Mouse (Mus musculus): ENCODE results near the gene Rsf1. TPM values are rescaled to one million over a fixed set of nuclear protein-coding genes. Genes with fewer than 3 reads are reported as not detected.

Gene Rsf1
- total RNA-seq, 2 experiments from 2014 or later: 17.4 to 18.6 TPM

- intact Hi-C loops (cut with DNase I): no loop called here
- no peak for DNase-seq
Observed at GRCm38 (mm10) chr7:97622676-97623075, 43.0 kb downstream of the Rsf1 start.

GRCm38 (mm10) chr7:97623402-97623801 is 43.7 kb downstream of the Rsf1 start:
- no peak for DNase-seq
- intact Hi-C loops (cut with DNase I): no loop called here

GRCm38 (mm10) chr7:97629351-97629750 is 49.7 kb downstream of the Rsf1 start:
- DNase-seq: no peak
- intact Hi-C loops (cut with DNase I): loop anchor here (5.0 kb wide), 1 partner anchor 47 kb away; no protein-coding TSS in a partner anchor

GRCm38 (mm10) chr7:97631290-97631689 is 51.6 kb downstream of the Rsf1 start:
- intact Hi-C loops (cut with DNase I): no loop called here
- no peak for DNase-seq

- DNase-seq: no peak
- intact Hi-C loops (cut with DNase I): no loop called here
Observed at GRCm38 (mm10) chr7:97632897-97633296, 53.2 kb downstream of the Rsf1 start.

- DNase-seq: no peak
- intact Hi-C loops (cut with DNase I): no loop called here
Observed at GRCm38 (mm10) chr7:97645060-97645459, 65.4 kb downstream of the Rsf1 start.

- intact Hi-C loops (cut with DNase I): no loop called here
- DNase-seq: no peak
Observed at GRCm38 (mm10) chr7:97647656-97648055, 68.0 kb downstream of the Rsf1 start.

GRCm38 (mm10) chr7:97650729-97651128 is 71.0 kb downstream of the Rsf1 start:
- DNase-seq: no peak
- intact Hi-C loops (cut with DNase I): loop anchor here (5.0 kb wide), 1 partner anchor 73 kb away; the partner anchor contains the start of genes Aamdc and Rsf1

- DNase-seq: no peak
- intact Hi-C loops (cut with DNase I): no loop called here
Observed at GRCm38 (mm10) chr7:97656144-97656543, 76.5 kb downstream of the Rsf1 start.

GRCm38 (mm10) chr7:97661634-97662033 is 81.9 kb downstream of the Rsf1 start:
- no peak for DNase-seq
- intact Hi-C loops (cut with DNase I): no loop called here

- intact Hi-C loops (cut with DNase I): loop anchor here (5.0 kb wide), 1 partner anchor 102 kb away; the partner anchor contains the start of genes Aamdc and Rsf1
- no peak for DNase-seq
Observed at GRCm38 (mm10) chr7:97679239-97679638, 99.5 kb downstream of the Rsf1 start.

- no peak for DNase-seq
- intact Hi-C loops (cut with DNase I): no loop called here
Observed at GRCm38 (mm10) chr7:97687831-97688230, 108.1 kb downstream of the Rsf1 start.

GRCm38 (mm10) chr7:97695441-97695840 is 115.8 kb downstream of the Rsf1 start:
- intact Hi-C loops (cut with DNase I): loop anchor here (5.0 kb wide), 1 partner anchor 213 kb away; the partner anchor contains the start of gene Ints4
- no peak for DNase-seq

- DNase-seq: peak in 1 of 2 experiments; percentile 15
- intact Hi-C loops (cut with DNase I): loop anchor here (5.0 kb wide), 1 partner anchor 214 kb away; the partner anchor contains the start of gene Ints4
Observed at GRCm38 (mm10) chr7:97696133-97696505, 116.4 kb downstream of the Rsf1 start.

- peak; percentile 89 to 93 for DNase-seq
- intact Hi-C loops (cut with DNase I): loop anchor here (5.0 kb wide), 1 partner anchor 214 kb away; the partner anchor contains the start of gene Ints4
Observed at GRCm38 (mm10) chr7:97696506-97697254, 117.0 kb downstream of the Rsf1 start, which contains the start of gene Clns1a. Clns1a (plus strand) TSS chr7:97696634.

- no peak for DNase-seq
- intact Hi-C loops (cut with DNase I): no loop called here
Observed at GRCm38 (mm10) chr7:97700173-97700572, 120.5 kb downstream of the Rsf1 start.

- intact Hi-C loops (cut with DNase I): no loop called here
- no peak for DNase-seq
Observed at GRCm38 (mm10) chr7:97701106-97701505, 121.4 kb downstream of the Rsf1 start.

- intact Hi-C loops (cut with DNase I): no loop called here
- DNase-seq: no peak
Observed at GRCm38 (mm10) chr7:97707123-97707522, 127.4 kb downstream of the Rsf1 start.

GRCm38 (mm10) chr7:97707809-97708208 is 128.1 kb downstream of the Rsf1 start:
- intact Hi-C loops (cut with DNase I): no loop called here
- no peak for DNase-seq

GRCm38 (mm10) chr7:97709204-97709603 is 129.5 kb downstream of the Rsf1 start:
- intact Hi-C loops (cut with DNase I): no loop called here
- DNase-seq: no peak

- intact Hi-C loops (cut with DNase I): no loop called here
Observed at GRCm38 (mm10) chr7:97714651-97715050, 135.0 kb downstream of the Rsf1 start.

GRCm38 (mm10) chr7:97717326-97717725 is 137.6 kb downstream of the Rsf1 start:
- intact Hi-C loops (cut with DNase I): no loop called here
- no peak for DNase-seq

More at GRCm38 (mm10) chr7:97714651-97715050, 135.0 kb downstream of the Rsf1 start:
- DNase-seq: no peak

Measured in heart, postnatal 14 days (tissue).